Mouse (Mus musculus) heart, embryonic 11.5 days (tissue): ENCODE results near the gene Nsd2. TPM values are rescaled to one million over a fixed set of nuclear protein-coding genes. Genes with fewer than 3 reads are reported as not detected.

Experiments
- ATAC-seq: fragments of 200-750 bp; cut with Nextera tagmentation; replicated peaks from 2 replicates; pipeline ENCODE4 v1.8.0; 2017; ENCODE audit warnings: moderate library complexity; ENCODE audit not compliant: insufficient number of reproducible peaks, low FRiP score, low TSS enrichment
- H3K27ac ChIP-seq: fragments of 300-500 bp; sonication (generic); 2 replicates; pipeline ENCODE4 v1.5.1; 2014; ENCODE audit warnings: mild to moderate bottlenecking, low read depth, low read length
- H3K27me3 ChIP-seq: fragments of 300-500 bp; sonication (generic); 2 replicates; pipeline ENCODE4 v1.6.1; 2014; ENCODE audit warnings: mild to moderate bottlenecking, low read length, mixed read lengths; ENCODE audit not compliant: control insufficient read depth, insufficient read depth
- H3K36me3 ChIP-seq: fragments of 300-500 bp; sonication (generic); 2 replicates; pipeline ENCODE4 v1.6.1; 2014; ENCODE audit warnings: mild to moderate bottlenecking, low read length, moderate library complexity, mixed read lengths; ENCODE audit not compliant: control insufficient read depth, insufficient read depth
- H3K4me1 ChIP-seq: fragments of 300-500 bp; sonication (generic); 2 replicates; pipeline ENCODE4 v1.6.1; 2014; ENCODE audit warnings: low read length; ENCODE audit not compliant: control insufficient read depth, insufficient read depth
- H3K4me2 ChIP-seq: fragments of 300-500 bp; sonication (generic); 2 replicates; pipeline ENCODE4 v1.6.1; 2014; ENCODE audit warnings: mild to moderate bottlenecking, moderate library complexity
- H3K4me3 ChIP-seq: fragments of 300-500 bp; sonication (generic); 2 replicates; pipeline ENCODE4 v1.5.1; 2014; ENCODE audit warnings: low read depth, low read length
- H3K9ac ChIP-seq: fragments of 300-500 bp; sonication (generic); 2 replicates; pipeline ENCODE4 v1.6.1; 2014; ENCODE audit warnings: mild to moderate bottlenecking, low read depth, low read length, moderate library complexity
- H3K9me3 ChIP-seq: fragments of 300-500 bp; sonication (generic); replicated peaks from 2 replicates; pipeline ENCODE4 v1.6.1; 2016; ENCODE audit warnings: low read length; ENCODE audit not compliant: control insufficient read depth
- WGBS: fragments of 180-500 bp; shearing (Covaris S2); extraction: QIAGEN DNeasy Blood & Tissue Kit; methylation state at CpG from one replicate; pipeline ENCODE4 v1.1.7; 2014; ENCODE audit not compliant: insufficient replicate concordance; 5-methylcytosine and 5-hydroxymethylcytosine counted together
- polyA plus RNA-seq: library from polyadenylated mRNA; unstranded; fragments of >200 nt; fragmentation: Nextera tagmentation; extraction: Ambion mirVana; gene quantifications from 2 replicates; pipeline ENCODE4 v1.2.1, GENCODE M21; 2014

The Nsd2 gene
- polyA plus RNA-seq, 1 experiment from 2014 or later: 46.8 TPM

DNA sequence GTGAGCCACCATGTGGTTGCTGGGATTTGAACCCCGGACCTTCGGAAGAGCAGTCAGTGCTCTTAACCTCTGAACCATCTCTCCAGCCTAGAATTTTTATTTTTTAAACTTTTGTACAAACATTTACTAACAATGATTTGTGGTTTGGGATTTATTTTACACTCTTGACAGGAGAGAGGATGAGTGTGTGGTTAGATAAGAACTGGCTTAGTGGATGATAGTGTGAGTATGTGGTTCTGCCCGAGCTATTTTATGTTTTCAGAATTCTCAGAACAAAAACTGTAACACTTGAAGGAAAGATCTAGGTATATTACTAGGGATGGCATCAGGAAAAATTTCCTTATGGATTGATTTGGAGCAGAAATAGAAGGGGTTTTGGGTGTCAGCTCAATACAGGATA is 9.4 kb downstream of the Nsd2 start:
- H3K4me3 ChIP-seq: no peak overlapping the region
- ATAC-seq: no peak
- H3K4me2 ChIP-seq: no peak overlapping the region
- H3K27ac ChIP-seq: no peak overlapping the region
- peaks cover 4% of the 10 kb centered on the region; the same call in 1 of the 2 replicates for H3K4me1 ChIP-seq
- WGBS: 76% methylated on average over 3 of the region's 3 CpGs
- no peaks in the 10 kb centered on the region for H3K9me3 ChIP-seq
- no peaks in the 10 kb centered on the region for H3K36me3 ChIP-seq
- H3K27me3 ChIP-seq: no peaks in the 10 kb centered on the region
- H3K9ac ChIP-seq: no peak overlapping the region

GRCm38 (mm10) chr5:33830832-33831231 is 10.3 kb downstream of the Nsd2 start:
- Histone ChIP-seq H3K27me3 (no peaks in the 10 kb centered on the region), H3K36me3 (no peaks in the 10 kb centered on the region)
- WGBS: 76% methylated on average over 1 of the region's 1 CpGs

GRCm38 (mm10) chr5:33841331-33841730 is 20.8 kb downstream of the Nsd2 start:
- H3K4me1 ChIP-seq: 0 out of 2 replicates have a peak, but pooled peaks cover 3% of the 10 kb centered on the region
- no peaks in the 10 kb centered on the region for H3K27me3 ChIP-seq
- no peaks in the 10 kb centered on the region for H3K9me3 ChIP-seq
- H3K36me3 ChIP-seq: no peaks in the 10 kb centered on the region
- ATAC-seq: no peak
- no peak overlapping the region for H3K27ac ChIP-seq
- no peak overlapping the region for H3K4me2 ChIP-seq
- WGBS: 89% methylated on average over 1 of the region's 1 CpGs
- no peak overlapping the region for H3K4me3 ChIP-seq
- H3K9ac ChIP-seq: no peak overlapping the region

More at GRCm38 (mm10) chr5:33830832-33831231, 10.3 kb downstream of the Nsd2 start:
- Histone ChIP-seq H3K9ac (no peak overlapping the region), H3K9me3 (no peaks in the 10 kb centered on the region), H3K27ac (no peak overlapping the region), H3K4me1 (no peaks in the 10 kb centered on the region), H3K4me3 (no peak overlapping the region), H3K4me2 (no peak overlapping the region)
- no peak for ATAC-seq

- no peaks in the 10 kb centered on the region for H3K4me1 ChIP-seq
- no peaks in the 10 kb centered on the region for H3K36me3 ChIP-seq
- H3K4me3 ChIP-seq: no peak overlapping the region
- no peaks in the 10 kb centered on the region for H3K9me3 ChIP-seq
- H3K27ac ChIP-seq: no peak overlapping the region
- ATAC-seq: no peak
- WGBS: 87% methylated on average over 4 of the region's 4 CpGs
- no peak overlapping the region for H3K9ac ChIP-seq
- no peak overlapping the region for H3K4me2 ChIP-seq
- H3K27me3 ChIP-seq: no peaks in the 10 kb centered on the region
These were observed 22.0 kb downstream of the Nsd2 start for GRCm38 (mm10) chr5:33842549-33842948.

DNA sequence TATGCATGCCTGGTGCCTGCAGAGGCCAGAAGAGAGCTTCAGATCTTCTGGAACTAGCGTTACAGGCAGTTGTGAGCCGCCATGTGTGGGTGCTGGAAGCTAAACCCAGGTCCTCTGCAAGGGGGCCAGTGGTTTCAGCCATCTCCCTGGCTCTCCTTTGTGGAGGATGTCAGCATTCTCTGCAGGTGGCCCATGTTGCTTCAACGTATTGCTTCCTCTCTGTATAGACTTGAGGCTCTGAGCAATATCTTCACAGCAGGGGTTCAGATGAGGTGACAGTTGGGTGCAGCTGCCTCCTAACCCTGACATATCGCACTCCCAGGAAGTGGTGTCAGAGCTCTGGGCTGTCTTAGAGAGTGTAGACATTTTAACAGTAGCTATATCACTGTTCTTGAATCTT is 30.9 kb downstream of the Nsd2 start:
- H3K27me3 ChIP-seq: no peaks in the 10 kb centered on the region
- no peak overlapping the region for H3K27ac ChIP-seq
- peaks cover 18% of the 10 kb centered on the region for H3K36me3 ChIP-seq
- no peak overlapping the region for H3K9ac ChIP-seq
- H3K4me3 ChIP-seq: no peak overlapping the region
- no peak for ATAC-seq
- H3K9me3 ChIP-seq: no peaks in the 10 kb centered on the region
- no peaks in the 10 kb centered on the region for H3K4me1 ChIP-seq
- H3K4me2 ChIP-seq: no peak overlapping the region
- WGBS: 97% methylated on average over 4 of the region's 4 CpGs

DNA sequence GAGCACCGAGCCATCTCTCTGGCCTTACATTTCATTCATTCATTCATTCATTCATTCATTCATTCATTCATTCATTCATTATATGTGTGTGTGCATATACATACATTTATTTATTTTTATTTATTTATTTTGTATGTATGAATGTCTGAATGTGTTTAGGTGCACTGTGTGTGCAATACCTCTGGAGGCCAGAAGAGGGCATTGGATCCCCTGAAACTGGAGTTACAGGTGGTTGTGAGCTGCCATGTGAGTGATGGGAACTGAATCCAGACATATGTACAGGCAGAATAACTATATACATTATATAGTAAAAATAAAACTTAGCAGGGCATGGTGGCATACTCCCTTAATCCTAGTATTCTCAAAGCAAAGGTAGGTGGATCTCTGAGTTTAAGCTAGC is 32.6 kb downstream of the Nsd2 start:
- no peak overlapping the region for H3K4me2 ChIP-seq
- no peaks in the 10 kb centered on the region for H3K9me3 ChIP-seq
- no peak overlapping the region for H3K9ac ChIP-seq
- ATAC-seq: no peak
- WGBS: 100% methylated on average over 1 of the region's 1 CpGs
- H3K4me1 ChIP-seq: no peaks in the 10 kb centered on the region
- H3K36me3 ChIP-seq: peaks cover 22% of the 10 kb centered on the region
- no peak overlapping the region for H3K27ac ChIP-seq
- H3K4me3 ChIP-seq: no peak overlapping the region
- no peaks in the 10 kb centered on the region for H3K27me3 ChIP-seq

- no peak overlapping the region for H3K4me3 ChIP-seq
- no peaks in the 10 kb centered on the region for H3K4me1 ChIP-seq
- no peak for ATAC-seq
- H3K36me3 ChIP-seq: peaks cover 22% of the 10 kb centered on the region
- H3K9ac ChIP-seq: no peak overlapping the region
- 74% methylated on average over 2 of the region's 2 CpGs for WGBS
- H3K27me3 ChIP-seq: no peaks in the 10 kb centered on the region
- no peaks in the 10 kb centered on the region for H3K9me3 ChIP-seq
- H3K4me2 ChIP-seq: no peak overlapping the region
- H3K27ac ChIP-seq: no peak overlapping the region
These were observed 33.5 kb downstream of the Nsd2 start for GRCm38 (mm10) chr5:33854019-33854418.

DNA sequence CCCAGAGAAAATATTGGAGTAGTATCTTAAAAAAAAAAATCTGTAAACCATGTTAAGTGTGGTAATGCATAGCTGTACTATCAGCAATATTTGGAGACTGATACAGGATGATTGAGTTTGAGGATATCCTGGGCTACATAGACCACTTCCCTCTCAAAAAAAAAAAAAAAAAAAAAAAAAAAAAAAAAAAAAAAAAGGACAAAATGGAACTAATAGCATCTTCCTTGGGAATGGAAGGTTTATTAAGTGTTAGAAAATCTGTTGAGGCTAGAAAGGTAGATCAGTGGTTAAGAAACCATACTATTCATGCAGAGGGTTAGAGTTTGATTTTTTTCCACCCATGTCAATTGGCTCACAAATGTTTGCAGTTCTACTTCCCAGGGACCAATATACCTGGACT is 37.2 kb downstream of the Nsd2 start:
- Histone ChIP-seq H3K27ac (no peak overlapping the region), H3K9me3 (no peaks in the 10 kb centered on the region), H3K36me3 (peaks cover 37% of the 10 kb centered on the region), H3K4me2 (no peak overlapping the region), H3K4me1 (no peaks in the 10 kb centered on the region), H3K9ac (no peak overlapping the region), H3K4me3 (no peak overlapping the region), H3K27me3 (no peaks in the 10 kb centered on the region)
- no peak for ATAC-seq

- no peak overlapping the region for H3K27ac ChIP-seq
- no peak overlapping the region for H3K4me2 ChIP-seq
- H3K4me1 ChIP-seq: no peaks in the 10 kb centered on the region
- ATAC-seq: no peak
- H3K9ac ChIP-seq: no peak overlapping the region
- 94% methylated on average over 1 of the region's 1 CpGs for WGBS
- no peaks in the 10 kb centered on the region for H3K27me3 ChIP-seq
- peaks cover 32% of the 10 kb centered on the region for H3K36me3 ChIP-seq
- H3K4me3 ChIP-seq: no peak overlapping the region
- H3K9me3 ChIP-seq: no peaks in the 10 kb centered on the region
These were observed 54.9 kb downstream of the Nsd2 start for GRCm38 (mm10) chr5:33875472-33875871.
